Mouse (Mus musculus): ENCODE results near the gene Pigm.
A peak's percentile ranks its signal among the peaks of the same experiment; 100 is the strongest.

Pigm gene

DNA sequence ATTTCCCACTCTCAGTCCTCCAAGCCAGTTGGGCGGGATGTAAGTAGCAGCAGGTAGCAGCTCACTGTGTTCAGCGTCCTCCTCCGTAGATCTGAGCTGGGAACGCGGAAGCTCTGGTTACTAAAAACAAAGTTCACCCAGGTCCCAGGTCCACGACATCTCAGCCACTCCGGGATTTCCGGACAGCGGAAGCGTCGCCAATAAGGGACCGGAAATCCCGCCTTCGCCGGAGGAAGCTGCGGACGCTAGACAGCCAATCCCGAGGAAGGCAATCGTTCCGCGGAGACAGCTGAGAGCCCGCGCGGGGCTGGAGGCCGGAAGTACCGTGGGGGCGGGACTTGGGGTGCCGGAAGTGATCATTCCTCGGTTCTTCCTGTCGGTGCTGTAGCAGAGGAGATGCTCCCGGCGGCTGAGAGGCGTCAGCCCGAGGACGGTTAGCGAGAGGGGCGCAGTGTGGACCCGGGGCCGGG lies at the start of gene Pigm:
Pigm (plus strand) TSS at position 349 of the 470 bp plus-strand sequence.
- peak; percentile 99 for DNase-seq (ENCODE audit: low spot score in 2 of 2)

DNA sequence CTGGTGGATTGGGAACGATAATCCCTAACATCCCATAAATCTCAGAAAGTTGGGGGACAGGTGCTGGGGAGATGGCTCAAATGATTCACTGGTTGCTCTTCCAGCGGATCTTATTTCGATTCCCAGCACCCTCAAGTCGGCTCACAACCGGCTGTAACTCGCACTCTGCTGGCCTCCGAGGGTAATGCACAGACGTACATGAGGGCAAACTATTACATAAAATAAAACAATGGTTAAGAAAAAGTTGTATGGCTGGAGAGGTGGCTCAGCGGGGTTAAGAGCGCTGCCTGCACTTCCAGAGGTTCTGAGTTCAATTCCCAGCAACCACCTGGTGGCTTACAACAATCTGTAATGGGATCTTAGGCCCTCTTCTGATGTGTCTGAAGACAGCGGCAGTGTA lies 49.7 kb upstream of the Pigm start:
- DNase-seq (ENCODE audit: low spot score in 2 of 2): no peak

DNA sequence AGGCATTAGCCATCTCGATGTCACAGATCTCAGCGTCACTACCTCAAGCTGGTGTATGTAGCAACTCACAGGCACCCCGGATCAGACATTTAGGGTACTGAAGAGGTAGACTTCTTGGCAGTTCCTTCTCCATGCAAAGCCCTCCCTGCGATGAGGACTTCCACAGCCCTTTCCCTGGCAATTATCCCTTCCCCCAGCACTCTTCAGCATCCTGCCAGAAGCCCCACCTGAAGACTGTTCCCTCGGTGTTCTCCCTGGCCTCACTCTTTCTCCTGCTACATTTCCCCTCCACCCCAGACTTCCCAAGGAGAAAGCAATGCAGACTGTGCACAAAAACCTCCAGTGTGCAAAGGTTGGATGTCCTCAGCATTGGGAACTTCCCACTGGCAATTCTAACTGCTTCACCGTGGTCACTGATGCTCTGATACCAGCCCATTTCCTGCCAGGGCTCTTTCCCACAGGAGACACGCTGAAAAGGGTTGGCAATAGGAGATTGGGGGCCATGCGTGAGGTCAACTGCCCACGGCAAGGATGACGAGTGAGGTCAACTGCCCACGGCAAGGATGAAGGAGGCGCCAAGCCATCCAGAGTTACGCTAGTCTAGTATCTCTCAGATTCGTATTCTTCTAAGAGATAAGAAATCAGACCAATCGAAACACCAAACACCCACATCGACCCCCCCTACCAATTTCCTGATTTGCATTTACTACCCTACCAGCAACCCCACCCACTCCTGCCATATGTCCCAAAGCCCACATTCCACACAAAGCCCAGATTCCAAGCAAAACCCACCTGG lies 48.9 kb upstream of the Pigm start:
- peak; percentile 32 to 57 for DNase-seq (ENCODE audit: low spot score in 2 of 2)

DNA sequence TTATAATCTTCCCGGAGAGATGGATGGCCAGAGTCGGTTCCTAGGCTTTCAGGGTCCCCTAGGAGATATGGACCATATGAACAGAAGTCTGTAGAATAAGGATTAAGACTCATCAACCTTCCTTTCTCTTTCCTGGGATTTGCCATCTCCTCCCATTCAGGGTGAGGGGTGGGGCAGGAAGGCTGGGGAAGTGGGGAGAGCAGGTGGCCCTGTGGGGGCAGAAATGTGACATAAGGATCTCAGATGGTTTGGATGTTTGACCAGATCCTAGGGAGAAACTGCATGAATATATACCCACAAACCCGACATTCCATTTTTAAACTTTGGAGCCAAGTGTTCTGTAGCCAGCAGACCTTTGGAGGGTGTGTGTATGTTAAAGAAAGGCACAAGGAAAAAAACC lies 48.3 kb upstream of the Pigm start:
- DNase-seq (ENCODE audit: low spot score in 2 of 2): no peak

DNA sequence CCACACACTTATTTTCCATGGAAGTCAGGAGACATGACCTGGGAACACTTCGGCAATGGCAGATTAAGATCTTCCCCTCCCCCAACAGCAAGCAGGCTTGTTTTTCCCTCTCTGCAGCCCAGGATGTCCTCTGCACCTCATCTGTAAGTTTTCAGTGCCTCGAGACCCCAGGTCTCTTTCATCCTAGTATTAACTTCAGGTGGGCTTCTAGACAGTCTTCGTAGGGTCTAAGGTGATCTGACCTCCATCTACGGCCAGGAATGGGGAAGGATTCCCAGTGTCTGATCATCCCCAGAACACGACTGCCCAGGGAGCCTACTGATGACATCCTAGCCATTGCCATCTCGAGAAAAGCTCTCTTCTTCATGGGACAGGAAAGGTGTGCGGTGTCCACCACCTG lies 47.9 kb upstream of the Pigm start:
- DNase-seq (ENCODE audit: low spot score in 2 of 2): no peak

DNA sequence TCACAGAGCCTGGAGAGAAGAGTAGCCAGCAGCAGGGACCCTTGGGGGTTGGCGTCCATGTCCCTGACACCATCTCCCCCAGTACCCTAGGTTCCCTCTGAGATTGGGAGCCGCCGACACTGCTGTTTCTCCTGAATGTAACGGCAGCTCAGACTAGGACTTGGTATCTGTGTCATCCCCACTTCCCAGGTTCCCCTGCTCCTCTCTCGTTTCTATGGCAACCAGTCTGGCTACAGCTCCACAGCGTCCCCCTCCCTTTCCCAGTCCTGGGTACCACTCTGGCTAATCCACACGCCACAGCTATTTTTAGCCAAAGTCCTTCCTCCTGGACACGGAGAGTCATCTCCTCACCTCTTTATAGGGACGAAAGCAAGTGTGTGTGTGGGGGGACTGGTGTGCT lies 47.2 kb upstream of the Pigm start, which contains the start of gene Kcnj9:
Kcnj9 (minus strand) TSS at position 188 of the 400 bp plus-strand sequence.
- peak; percentile 90 to 95 for DNase-seq (ENCODE audit: low spot score in 2 of 2)

GRCm38 (mm10) chr1:172329616-172330015 lies 46.7 kb upstream of the Pigm start:
- no peak for DNase-seq (ENCODE audit: low spot score in 2 of 2)

- DNase-seq (ENCODE audit: low spot score in 2 of 2): peak; percentile 46 to 56
Observed at GRCm38 (mm10) chr1:172331422-172331947, 44.9 kb upstream of the Pigm start.

- DNase-seq (ENCODE audit: low spot score in 2 of 2): no peak
Observed at GRCm38 (mm10) chr1:172332925-172333324, 43.4 kb upstream of the Pigm start.

GRCm38 (mm10) chr1:172333512-172333911 lies 42.8 kb upstream of the Pigm start:
- DNase-seq (ENCODE audit: low spot score in 2 of 2): peak in 1 of 2 experiments; percentile 39

DNA sequence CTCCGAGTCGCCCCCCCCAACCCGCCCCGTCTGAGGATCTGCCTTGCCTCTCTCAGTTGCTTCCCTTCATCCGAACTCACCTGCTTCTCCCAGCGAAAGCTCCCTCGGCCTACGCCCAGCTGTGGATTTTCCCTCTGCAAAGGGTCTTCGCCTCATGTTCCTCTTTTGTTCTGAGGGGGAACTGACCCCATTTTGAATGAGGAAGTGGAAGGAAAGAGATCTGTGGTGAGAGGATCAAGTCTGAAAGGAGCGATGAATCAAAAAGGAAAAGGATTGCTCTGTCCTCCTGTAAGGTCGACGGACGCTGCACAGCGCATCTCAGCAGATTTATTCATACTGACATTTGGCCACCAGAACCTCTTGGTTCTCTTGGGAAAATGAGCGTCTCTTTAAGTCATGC lies 40.5 kb upstream of the Pigm start:
- DNase-seq (ENCODE audit: low spot score in 2 of 2): no peak

DNA sequence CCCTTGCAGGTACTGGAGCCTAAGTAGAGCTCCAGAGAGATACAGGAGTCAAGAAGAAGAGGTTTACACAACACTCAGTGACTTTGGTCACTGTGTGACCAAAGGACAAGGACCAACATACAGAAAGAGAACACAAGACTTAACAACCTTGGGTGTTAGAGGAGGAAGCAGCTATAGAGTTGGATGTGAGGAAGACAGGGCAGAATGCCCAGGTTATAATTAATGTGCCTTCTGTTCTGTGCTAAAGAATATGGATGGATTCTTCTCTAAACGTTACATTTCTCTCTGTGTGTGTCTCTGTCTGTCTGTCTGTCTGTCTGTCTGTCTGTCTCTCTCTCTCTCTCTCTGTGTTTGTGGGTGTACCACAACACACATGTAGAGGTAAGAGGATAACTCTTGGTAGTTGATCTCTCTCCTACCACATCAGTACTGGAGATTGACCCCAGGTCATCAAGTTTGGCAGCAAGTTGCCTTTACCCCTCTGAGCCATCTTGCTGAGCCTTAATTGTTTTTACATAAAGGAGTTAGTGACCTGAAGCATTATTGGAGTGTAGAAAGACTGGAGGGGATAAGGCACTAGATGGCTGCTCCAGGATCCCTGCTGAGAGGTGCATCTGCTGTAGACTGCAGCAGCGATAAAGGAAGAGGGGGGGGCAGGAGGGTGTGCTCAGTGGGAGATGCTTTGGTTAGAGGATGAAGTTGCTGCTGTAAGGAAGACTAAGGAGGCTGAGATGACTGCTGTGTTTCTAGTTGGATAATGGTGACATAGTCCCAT lies 38.7 kb upstream of the Pigm start:
- DNase-seq (ENCODE audit: low spot score in 2 of 2): no peak

DNA sequence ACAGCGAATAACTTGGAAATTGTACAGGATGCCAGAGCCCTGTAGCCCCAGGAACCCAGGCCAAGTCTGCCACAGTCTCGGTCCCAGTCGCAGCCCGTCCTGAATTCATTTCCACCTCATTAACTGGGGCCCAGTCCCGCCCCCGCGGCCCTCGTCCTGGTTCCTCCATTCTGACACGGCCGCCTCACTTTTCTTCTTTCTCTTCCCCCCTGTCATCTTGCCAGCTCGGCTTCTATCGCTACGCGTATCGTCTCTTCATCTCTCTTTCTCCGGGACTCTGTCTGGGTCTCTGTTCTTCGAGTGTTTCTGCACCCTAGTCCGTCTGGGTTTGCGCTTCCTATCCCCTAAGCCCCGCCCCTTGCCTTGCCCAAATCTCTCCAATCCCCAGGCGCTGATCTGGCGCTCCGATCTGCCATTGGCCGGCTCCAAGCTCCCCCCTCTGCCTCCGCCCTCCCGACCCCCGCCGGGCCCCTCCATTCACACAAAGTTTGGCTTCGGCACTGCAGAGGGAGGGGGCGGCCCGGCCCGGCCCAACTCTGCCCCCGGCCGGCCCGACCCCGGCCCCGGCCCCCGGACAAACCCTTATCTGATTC lies 35.5 kb upstream of the Pigm start, which contains the start of gene Kcnj10:
Kcnj10 (plus strand) TSS at position 482 of the 593 bp plus-strand sequence.
- peak; percentile 92 for DNase-seq (ENCODE audit: low spot score in 2 of 2)

GRCm38 (mm10) chr1:172341386-172341785 lies 35.0 kb upstream of the Pigm start:
- no peak for DNase-seq (ENCODE audit: low spot score in 2 of 2)

DNA sequence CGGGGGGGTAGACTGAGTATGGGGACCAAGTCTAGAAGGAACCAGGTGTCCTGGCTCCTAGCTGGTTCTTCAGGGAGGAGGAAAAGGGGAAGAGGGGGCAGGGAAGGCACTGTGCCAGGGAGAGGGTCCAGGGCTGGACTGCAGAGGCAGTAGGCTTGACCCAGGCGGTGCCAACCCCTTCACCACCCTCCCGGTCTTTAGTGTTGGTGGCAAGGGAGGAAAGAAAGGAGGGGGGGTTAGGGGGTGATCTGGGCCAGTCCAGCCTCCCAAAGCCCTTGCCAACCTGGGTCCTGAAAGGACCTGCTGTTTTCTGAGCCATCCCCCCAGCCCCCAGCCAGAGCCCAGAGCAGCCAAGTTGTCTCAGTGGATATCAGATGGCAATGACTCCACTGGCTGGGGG lies 33.6 kb upstream of the Pigm start:
- DNase-seq (ENCODE audit: low spot score in 2 of 2): peak; percentile 88 to 90

- peak; percentile 65 to 68 for DNase-seq (ENCODE audit: low spot score in 2 of 2)
Observed at GRCm38 (mm10) chr1:172343914-172344313, 32.4 kb upstream of the Pigm start.

DNA sequence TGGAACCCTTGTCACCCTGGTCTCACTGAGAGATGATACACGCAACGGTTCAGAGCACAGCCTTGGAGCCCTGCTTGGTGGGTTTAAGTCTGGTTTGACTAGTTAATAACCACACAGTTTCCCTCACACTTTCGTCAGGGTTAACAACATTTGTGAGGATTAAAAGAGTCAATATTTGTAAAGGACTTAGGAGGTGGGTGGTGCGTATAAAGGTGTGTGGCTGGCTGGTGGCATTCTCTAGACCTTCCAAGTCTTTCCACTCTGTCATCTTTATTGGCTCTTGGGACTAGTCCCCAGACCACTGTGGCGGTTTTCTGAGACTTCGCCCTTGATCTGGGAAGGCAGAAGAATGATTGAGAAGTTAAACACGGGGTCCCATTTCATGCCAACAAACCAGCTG lies 31.5 kb upstream of the Pigm start:
- no peak for DNase-seq (ENCODE audit: low spot score in 2 of 2)

- peak in 1 of 2 experiments; percentile 29 for DNase-seq (ENCODE audit: low spot score in 2 of 2)
Observed at GRCm38 (mm10) chr1:172346707-172347106, 29.6 kb upstream of the Pigm start.

DNA sequence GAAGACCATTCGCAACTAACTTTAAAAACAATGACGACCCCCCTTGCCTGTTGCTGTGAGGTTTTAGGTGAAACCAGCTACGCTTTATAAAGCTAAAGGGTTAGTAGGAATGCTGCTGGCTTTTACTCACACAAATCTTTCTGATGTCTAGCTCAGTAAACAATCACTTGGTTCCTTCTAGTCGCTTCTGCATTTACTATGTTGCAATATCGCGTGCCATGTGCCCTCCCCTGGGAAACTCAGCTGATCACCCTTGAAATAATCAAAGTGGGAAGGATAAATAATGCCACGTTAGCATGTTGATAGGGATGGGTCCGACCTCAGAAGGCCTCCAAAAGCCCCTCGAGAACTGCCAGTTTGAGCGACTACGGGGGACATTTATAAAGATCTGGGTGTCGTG lies 29.0 kb upstream of the Pigm start:
- DNase-seq (ENCODE audit: low spot score in 2 of 2): no peak

DNA sequence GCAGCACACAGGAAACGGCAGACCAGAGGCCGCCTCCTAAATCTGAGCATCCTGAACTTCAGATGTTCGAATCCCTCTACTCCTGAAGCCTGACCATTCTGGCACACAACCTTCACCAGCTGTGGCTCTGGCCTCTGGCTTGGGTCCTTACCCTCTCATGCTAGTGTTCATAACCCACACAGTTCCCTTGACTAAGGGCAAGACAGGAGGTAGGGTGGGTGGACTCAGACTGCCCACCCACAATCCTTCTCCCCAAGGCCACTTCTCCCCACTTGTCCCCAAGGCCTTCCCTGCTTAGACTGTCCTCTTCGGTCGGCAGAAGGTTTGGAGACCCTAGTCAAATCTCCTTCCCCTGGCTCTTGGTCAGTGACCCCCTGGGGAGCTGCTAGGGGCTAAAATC lies 26.8 kb upstream of the Pigm start:
- no peak for DNase-seq (ENCODE audit: low spot score in 2 of 2)

DNA sequence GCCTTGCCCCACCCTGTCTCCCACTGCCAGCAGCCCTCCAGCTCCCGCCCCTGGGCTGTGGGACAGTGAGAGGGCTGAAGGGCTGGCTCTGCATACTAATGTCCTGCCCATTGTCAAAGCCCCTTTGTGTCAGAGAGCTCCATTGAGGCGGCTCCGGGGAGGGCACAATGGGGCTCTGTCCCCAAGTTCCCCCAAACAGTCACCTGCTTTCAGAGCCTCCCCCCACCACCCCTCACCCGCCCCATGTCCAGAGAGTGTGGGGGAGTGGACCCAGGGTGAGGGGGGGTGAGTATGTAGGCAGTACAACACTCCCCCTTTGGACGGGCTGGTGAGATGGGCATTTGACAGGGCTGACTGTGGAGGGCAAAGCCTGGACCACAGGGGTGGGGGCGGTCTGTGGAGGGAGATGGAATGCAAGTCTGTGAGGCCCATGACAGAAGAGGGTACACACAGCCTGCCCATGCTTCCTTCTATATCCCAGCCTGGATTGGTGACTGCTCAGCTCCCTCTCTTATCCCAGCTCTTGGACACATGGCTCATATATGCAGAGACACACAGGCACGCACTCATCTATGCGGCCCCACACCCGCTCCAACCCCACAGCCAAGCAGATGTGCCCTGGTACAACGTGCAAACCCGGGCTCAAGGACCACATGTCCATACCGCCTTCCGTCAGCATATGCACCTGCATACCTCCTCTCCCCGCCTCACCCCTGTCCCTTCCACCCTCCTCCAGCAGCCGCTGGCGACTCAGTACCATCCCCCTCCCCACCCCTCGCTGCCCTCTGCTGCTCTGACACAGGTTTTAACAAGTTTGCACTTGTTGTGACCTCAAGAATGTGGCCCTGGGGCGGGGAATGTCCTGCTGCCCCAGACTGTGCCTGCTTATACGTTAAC lies 26.2 kb upstream of the Pigm start:
- DNase-seq (ENCODE audit: low spot score in 2 of 2): peak; percentile 85 to 92
